Comparison of ENCODE assay signal across 27 mouse cellular contexts in genomic region chr14:60148893-60149292, GRCm38 (mm10).
"Had no signal": no experiment of that assay in that cellular context is flagged by ENCODE, and none has a peak within 500 bp of the region (broad histone marks: within the 10 kb centered on the region; RNA-seq: fewer than 3 reads in every experiment).

No protein-coding gene starts in this region.

- H3K27ac ChIP-seq: heart, adult 2 months; heart, embryonic 10.5 days; hindbrain, embryonic 10.5 days; hindbrain, embryonic 12.5 days; hindbrain, embryonic 14.5 days; intestine, embryonic 15.5 days; layer of hippocampus, adult 2 months; left cerebral cortex, adult 2 months; limb, embryonic 10.5 days; limb, embryonic 12.5 days; liver, embryonic 13.5 days; liver, embryonic 15.5 days had no signal

- H3K36me3 ChIP-seq: heart, embryonic 10.5 days; heart, embryonic 12.5 days; hindbrain, embryonic 10.5 days; hindbrain, embryonic 12.5 days; intestine, embryonic 15.5 days; limb, embryonic 10.5 days; limb, embryonic 12.5 days; liver, embryonic 13.5 days; liver, embryonic 15.5 days had no signal

- H3K9ac ChIP-seq: heart, embryonic 12.5 days; hindbrain, embryonic 12.5 days; hindbrain, embryonic 14.5 days; intestine, embryonic 15.5 days; limb, embryonic 12.5 days; liver, embryonic 13.5 days; liver, embryonic 15.5 days; liver, postnatal 0 days had no signal

- DNase-seq: gastrocnemius, postnatal 25 days; heart, adult 2 months; heart, postnatal 10 days; heart, postnatal 4 days; kidney, adult 18-20 months; kidney, adult 8-10 months; kidney, postnatal 10 days; kidney, postnatal 25 days; kidney, postnatal 4 days; liver; liver, embryonic 13.5 days; liver, postnatal 0 days had no signal

- H3K4me3 ChIP-seq: heart, adult 2 months; heart, embryonic 10.5 days; heart, embryonic 12.5 days; hindbrain, embryonic 10.5 days; hindbrain, embryonic 12.5 days; intestine, embryonic 15.5 days; layer of hippocampus, adult 2 months; left cerebral cortex, adult 2 months; limb, embryonic 10.5 days; limb, embryonic 12.5 days; liver, embryonic 13.5 days; liver, embryonic 15.5 days had no signal

- H3K4me2 ChIP-seq: heart, embryonic 12.5 days; hindbrain, embryonic 12.5 days; hindbrain, embryonic 14.5 days; intestine, embryonic 15.5 days; limb, embryonic 12.5 days; liver, embryonic 11.5 days; liver, embryonic 13.5 days; liver, embryonic 15.5 days had no signal

- H3K9me3 ChIP-seq: heart, embryonic 10.5 days; heart, embryonic 12.5 days; hindbrain, embryonic 10.5 days; hindbrain, embryonic 12.5 days; intestine, embryonic 15.5 days; limb, embryonic 10.5 days; limb, embryonic 12.5 days; liver, embryonic 13.5 days; liver, embryonic 15.5 days had no signal

- ATAC-seq: hindbrain, embryonic 16.5 days; inflammation-experienced regulatory T-cells, adult 6 months; intestine, embryonic 15.5 days; intestine, postnatal 0 days had no signal

- H3K27me3 ChIP-seq: heart, embryonic 12.5 days; hindbrain, embryonic 12.5 days; intestine, embryonic 15.5 days; limb, embryonic 12.5 days; liver, embryonic 13.5 days; liver, embryonic 15.5 days had no signal

- H3K4me1 ChIP-seq: hindbrain, embryonic 12.5 days; intestine, embryonic 15.5 days; limb, embryonic 10.5 days; limb, embryonic 12.5 days; liver, embryonic 13.5 days; liver, embryonic 15.5 days had no signal
